Mouse (Mus musculus) neural tube, embryonic 12.5 days (tissue): ENCODE measurements at regions not wholly inside any gene's neighbourhood (a gene's known extent, or its start where the extent isn't known, plus 50 kb on each side); places are given as distances from the start of the nearest gene placed in this dataset.

Experiments used
- ATAC-seq: fragments of 200-750 bp; cut with Nextera tagmentation; 2 replicates; pipeline ENCODE4 v1.8.0; 2017; ENCODE audit warnings: low read depth, mild to moderate bottlenecking, moderate TSS enrichment, moderate library complexity; ENCODE audit not compliant: low FRiP score
- H3K27ac ChIP-seq: fragments of 300-500 bp; sonication (generic); 2 replicates; pipeline ENCODE4 v1.5.1; 2016
- H3K27me3 ChIP-seq: fragments of 300-500 bp; sonication (generic); replicated peaks from 2 replicates; pipeline ENCODE4 v1.6.1; 2016; ENCODE audit warnings: mild to moderate bottlenecking
- H3K36me3 ChIP-seq: fragments of 300-500 bp; sonication (generic); 2 replicates; pipeline ENCODE4 v1.6.1; 2016; ENCODE audit warnings: mild to moderate bottlenecking
- H3K4me1 ChIP-seq: fragments of 300-500 bp; sonication (generic); 2 replicates; pipeline ENCODE4 v1.6.1; 2016
- H3K4me2 ChIP-seq: fragments of 300-500 bp; sonication (generic); replicated peaks from 2 replicates; pipeline ENCODE4 v1.6.1; 2016; ENCODE audit warnings: mild to moderate bottlenecking
- H3K4me3 ChIP-seq: fragments of 300-500 bp; sonication (generic); 2 replicates; pipeline ENCODE4 v1.5.1; 2016
- H3K9ac ChIP-seq: fragments of 300-500 bp; sonication (generic); 2 replicates; pipeline ENCODE4 v1.6.1; 2016; ENCODE audit warnings: mild to moderate bottlenecking
- H3K9me3 ChIP-seq: fragments of 300-500 bp; sonication (generic); 2 replicates; pipeline ENCODE4 v1.6.1; 2016; ENCODE audit warnings: mild to moderate bottlenecking
- WGBS: fragments of 180-500 bp; shearing (Covaris S2); methylation state at CpG from one replicate; pipeline ENCODE4 v1.1.7; 2016; 5-methylcytosine and 5-hydroxymethylcytosine counted together

DNA sequence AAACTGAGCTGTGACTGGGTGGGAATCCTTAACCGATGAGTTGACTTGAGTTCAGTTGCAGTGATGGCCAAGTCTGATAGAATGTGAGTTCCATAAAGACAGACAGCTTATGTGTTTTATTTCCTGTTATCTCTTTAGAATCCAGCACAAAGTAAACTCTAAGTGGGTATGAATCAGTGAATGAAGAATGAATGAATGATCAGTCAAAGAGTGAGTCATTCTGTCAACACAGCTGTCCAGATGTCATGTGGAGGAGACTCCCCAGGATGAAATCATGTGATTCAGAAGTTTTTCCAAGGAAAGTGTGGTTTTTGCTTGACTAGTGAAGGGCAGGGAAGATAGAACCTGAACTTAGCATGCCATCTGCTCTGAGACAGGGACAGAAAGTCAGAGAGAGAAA lies 732.0 kb upstream of the A1bg start:
- H3K4me2 ChIP-seq = no peak overlapping the region
- WGBS = 95% methylated on average over 1 of the region's 1 CpGs
- H3K27me3 ChIP-seq = no peaks in the 10 kb centered on the region
- no peak overlapping the region for H3K9ac ChIP-seq
- ATAC-seq = no peak
- no peaks in the 10 kb centered on the region for H3K9me3 ChIP-seq
- no peak overlapping the region for H3K27ac ChIP-seq
- H3K4me3 ChIP-seq = no peak overlapping the region
- no peaks in the 10 kb centered on the region for H3K4me1 ChIP-seq
- no peaks in the 10 kb centered on the region for H3K36me3 ChIP-seq

DNA sequence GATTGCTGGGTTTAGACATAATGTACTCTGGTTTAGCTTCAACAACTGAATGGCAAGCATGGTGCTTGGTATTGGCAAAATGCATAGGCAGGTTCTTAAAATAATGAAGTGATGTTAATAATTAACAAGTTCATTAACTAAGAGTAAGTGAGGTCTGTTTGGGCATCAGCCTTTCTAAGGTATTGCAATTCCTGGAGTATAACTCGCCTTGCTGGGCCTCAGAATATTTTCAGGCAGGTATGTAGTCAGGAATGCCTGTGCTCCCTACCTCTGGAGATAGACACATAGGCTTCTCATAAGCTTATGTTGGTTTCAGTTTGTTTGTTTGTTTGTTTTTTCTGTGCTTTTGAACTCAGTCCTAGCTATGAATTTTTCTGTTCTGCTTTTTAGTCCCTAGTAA lies 731.0 kb upstream of the A1bg start:
- 78% methylated on average over 1 of the region's 1 CpGs for WGBS
- Histone ChIP-seq H3K27me3 (no peaks in the 10 kb centered on the region), H3K9ac (no peak overlapping the region), H3K4me2 (no peak overlapping the region), H3K9me3 (no peaks in the 10 kb centered on the region), H3K36me3 (no peaks in the 10 kb centered on the region), H3K4me3 (no peak overlapping the region), H3K4me1 (no peaks in the 10 kb centered on the region), H3K27ac (no peak overlapping the region)
- ATAC-seq = no peak

DNA sequence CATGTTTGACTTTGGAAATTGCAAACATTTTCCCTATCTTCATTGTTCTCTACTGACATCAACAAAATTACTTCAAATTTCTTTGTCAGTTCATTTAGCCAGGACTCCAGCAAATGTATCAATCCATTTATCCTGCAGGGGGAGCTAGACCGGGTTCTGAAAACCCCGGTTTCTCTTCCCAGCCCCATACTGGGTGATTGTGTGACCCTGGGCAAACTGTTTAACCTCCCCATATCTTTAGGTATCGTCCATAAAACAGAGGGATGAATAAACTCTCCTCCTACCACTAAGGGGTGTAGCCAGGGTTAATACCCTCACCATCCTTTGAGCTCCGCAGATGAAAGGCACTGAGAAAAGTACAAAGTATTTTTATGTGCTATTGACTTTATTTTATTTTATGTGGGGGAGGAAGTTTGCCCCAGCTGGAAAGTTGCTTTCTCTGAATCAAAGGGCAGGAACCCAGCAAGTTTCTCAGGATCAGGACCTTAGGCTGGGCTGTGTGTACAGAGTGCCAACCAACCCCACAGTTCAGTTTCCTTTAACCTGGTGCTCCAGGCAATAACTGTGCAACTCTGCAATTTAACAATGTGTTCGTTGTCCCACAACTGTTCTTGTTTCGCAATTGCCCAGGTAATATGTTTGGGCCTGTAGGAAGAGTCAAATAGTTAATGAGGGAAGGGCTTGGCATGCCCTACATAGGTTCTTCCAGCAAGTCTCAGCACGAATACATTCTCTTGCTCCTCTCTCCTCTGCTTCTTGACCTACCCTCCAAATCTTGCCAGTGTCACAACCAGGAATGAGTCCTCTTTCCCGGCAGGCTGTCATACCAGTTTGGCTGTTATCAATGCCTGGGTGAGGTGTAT lies 696.1 kb upstream of the A1bg start:
- no peak overlapping the region for H3K9ac ChIP-seq
- ATAC-seq = no peak
- H3K9me3 ChIP-seq = no peaks in the 10 kb centered on the region
- 68% methylated on average over 8 of the region's 8 CpGs for WGBS
- H3K4me1 ChIP-seq = no peaks in the 10 kb centered on the region
- H3K4me2 ChIP-seq = no peak overlapping the region
- H3K4me3 ChIP-seq = no peak overlapping the region
- H3K36me3 ChIP-seq = no peaks in the 10 kb centered on the region
- no peak overlapping the region for H3K27ac ChIP-seq
- no peaks in the 10 kb centered on the region for H3K27me3 ChIP-seq

DNA sequence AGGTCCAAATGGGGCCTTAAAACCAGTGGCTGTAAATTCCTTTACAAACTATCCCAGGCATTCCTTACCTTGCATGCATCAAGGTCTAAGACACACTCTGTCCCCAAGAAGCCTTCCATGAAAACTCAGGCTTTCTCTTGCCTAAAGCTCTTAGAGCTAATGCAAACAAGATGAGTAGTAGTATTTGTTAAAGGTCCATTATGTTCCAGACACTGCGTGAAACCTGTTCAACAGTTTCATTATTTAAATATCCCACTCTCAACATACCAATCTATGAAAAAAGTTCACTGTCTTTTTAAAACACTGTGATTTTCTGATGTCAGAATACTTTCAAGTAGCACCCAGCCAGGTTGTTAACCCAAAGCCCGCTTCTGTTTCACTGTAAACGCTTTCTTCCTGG lies 687.9 kb upstream of the A1bg start:
- Histone ChIP-seq H3K27me3 (no peaks in the 10 kb centered on the region), H3K36me3 (no peaks in the 10 kb centered on the region), H3K4me3 (no peak overlapping the region), H3K4me1 (no peaks in the 10 kb centered on the region), H3K4me2 (no peak overlapping the region), H3K9me3 (no peaks in the 10 kb centered on the region), H3K9ac (no peak overlapping the region), H3K27ac (no peak overlapping the region)
- 90% methylated on average over 3 of the region's 3 CpGs for WGBS
- ATAC-seq = no peak

DNA sequence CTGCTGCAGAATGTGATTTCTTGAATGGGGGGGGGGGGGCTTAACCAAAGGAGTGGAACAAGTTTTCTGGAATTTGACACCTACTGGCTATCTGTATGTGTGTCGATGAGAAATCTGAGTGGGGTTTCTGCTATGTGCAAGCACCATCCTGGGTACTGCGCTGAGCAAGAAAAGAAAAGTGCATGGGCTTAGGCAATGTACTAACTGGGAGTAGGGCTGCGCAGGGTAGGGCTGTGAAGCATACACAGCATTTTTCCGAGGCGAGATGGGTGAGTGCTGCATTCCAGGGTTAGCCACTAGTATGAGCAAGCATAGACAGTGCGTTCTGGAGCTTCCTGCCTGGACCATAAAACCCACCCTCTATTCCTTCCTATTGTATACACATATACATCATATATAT lies 686.8 kb upstream of the A1bg start:
- no peak for ATAC-seq
- no peak overlapping the region for H3K9ac ChIP-seq
- H3K27ac ChIP-seq = no peak overlapping the region
- no peak overlapping the region for H3K4me2 ChIP-seq
- no peak overlapping the region for H3K4me3 ChIP-seq
- no peaks in the 10 kb centered on the region for H3K27me3 ChIP-seq
- H3K36me3 ChIP-seq = no peaks in the 10 kb centered on the region
- WGBS = 83% methylated on average over 6 of the region's 6 CpGs
- H3K9me3 ChIP-seq = no peaks in the 10 kb centered on the region
- no peaks in the 10 kb centered on the region for H3K4me1 ChIP-seq

DNA sequence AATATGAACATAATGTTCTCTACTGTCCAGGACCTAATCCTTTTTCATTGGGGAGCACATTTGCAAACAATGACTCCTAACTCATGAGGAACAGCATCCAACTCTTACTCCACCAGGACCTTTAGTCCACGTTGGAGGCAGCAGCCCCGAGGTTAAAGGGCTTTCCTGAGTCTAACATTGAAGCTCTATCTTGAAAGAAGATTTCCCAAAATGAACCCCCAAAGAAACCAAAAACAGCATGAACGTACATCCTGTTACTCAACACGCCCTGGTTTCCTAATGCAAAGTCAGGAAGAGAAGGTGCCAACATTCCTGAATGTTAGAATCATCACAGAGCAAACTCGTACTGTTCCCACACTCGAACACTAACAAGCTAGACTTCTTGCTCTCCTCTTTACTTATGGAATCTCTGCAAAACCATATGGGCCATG lies 685.5 kb upstream of the A1bg start:
- Histone ChIP-seq H3K9ac (no peak overlapping the region), H3K36me3 (no peaks in the 10 kb centered on the region), H3K4me3 (no peak overlapping the region), H3K4me1 (no peaks in the 10 kb centered on the region), H3K27ac (no peak overlapping the region), H3K9me3 (no peaks in the 10 kb centered on the region), H3K4me2 (no peak overlapping the region), H3K27me3 (no peaks in the 10 kb centered on the region)
- 89% methylated on average over 6 of the region's 6 CpGs for WGBS
- ATAC-seq = no peak

DNA sequence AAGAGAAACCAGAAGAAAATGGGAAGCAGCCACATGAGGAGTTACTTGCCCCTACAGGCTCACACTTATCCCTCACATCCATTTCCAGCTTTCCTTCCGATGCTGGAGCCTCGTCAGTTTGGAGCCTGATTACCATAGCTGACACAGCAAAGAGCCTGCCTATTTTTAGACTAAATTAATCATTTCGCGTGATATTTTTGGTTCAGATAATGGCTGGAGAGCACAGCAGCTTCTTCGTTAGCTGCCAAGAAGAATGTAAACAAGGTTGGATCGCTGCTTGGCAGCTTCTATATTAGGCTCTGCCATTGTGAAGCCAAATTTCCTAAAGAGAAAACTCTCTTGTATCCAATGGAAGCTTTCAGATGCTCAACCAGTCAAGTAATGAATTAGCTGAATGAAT lies 676.9 kb upstream of the A1bg start:
- ATAC-seq = no peak
- no peaks in the 10 kb centered on the region for H3K36me3 ChIP-seq
- H3K27ac ChIP-seq = no peak overlapping the region
- no peak overlapping the region for H3K9ac ChIP-seq
- H3K9me3 ChIP-seq = no peaks in the 10 kb centered on the region
- WGBS = 88% methylated on average over 6 of the region's 6 CpGs
- no peak overlapping the region for H3K4me3 ChIP-seq
- no peaks in the 10 kb centered on the region for H3K4me1 ChIP-seq
- H3K27me3 ChIP-seq = no peaks in the 10 kb centered on the region
- H3K4me2 ChIP-seq = no peak overlapping the region

DNA sequence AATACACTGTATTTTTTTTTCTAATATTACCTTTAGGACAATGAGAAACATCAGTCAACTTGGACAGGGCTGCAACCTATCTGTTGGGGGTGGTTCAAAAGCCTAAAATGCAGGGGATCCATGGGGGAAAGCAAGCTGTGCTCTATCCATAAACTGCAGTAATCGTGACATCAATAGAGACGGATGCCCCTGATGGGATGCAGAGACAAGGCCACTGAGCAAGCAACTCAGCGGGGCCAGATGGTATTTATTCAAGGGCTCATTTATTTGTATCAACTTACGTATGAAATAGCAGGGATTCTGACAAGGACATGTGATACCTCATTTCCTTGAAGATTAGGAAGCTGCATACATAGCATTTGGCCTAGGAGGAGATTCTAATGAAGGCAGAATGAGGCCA lies 673.5 kb upstream of the A1bg start:
- Histone ChIP-seq H3K36me3 (no peaks in the 10 kb centered on the region), H3K27me3 (no peaks in the 10 kb centered on the region), H3K9ac (no peak overlapping the region), H3K27ac (no peak overlapping the region), H3K4me3 (no peak overlapping the region), H3K9me3 (no peaks in the 10 kb centered on the region), H3K4me2 (no peak overlapping the region), H3K4me1 (no peaks in the 10 kb centered on the region)
- 34% methylated on average over 4 of the region's 4 CpGs for WGBS
- ATAC-seq = peak; percentile 61; the same call in 1 of the 2 replicates

DNA sequence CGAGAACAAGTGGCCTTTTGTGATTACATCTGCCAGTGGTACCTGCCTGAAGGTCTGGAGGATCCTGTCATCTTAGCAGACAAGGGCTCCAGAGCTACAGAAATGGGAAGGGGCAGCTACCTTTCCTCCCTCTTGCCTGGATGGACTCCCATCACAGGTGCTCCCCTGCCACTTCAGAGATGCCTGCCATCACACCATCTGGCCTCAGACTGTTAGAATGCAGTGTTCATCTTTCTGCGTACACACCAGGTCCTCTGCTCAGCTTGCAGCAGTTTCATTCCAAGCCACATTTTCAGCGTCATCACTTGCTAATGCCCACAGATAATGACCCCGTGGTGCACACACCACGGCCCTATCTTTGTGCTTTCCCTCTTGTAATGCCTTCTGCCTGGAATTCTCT lies 666.1 kb upstream of the A1bg start:
- 86% methylated on average over 5 of the region's 5 CpGs for WGBS
- H3K36me3 ChIP-seq = no peaks in the 10 kb centered on the region
- no peak for ATAC-seq
- H3K4me1 ChIP-seq = no peaks in the 10 kb centered on the region
- H3K9ac ChIP-seq = no peak overlapping the region
- no peak overlapping the region for H3K4me2 ChIP-seq
- H3K27me3 ChIP-seq = no peaks in the 10 kb centered on the region
- no peak overlapping the region for H3K27ac ChIP-seq
- H3K9me3 ChIP-seq = no peaks in the 10 kb centered on the region
- H3K4me3 ChIP-seq = no peak overlapping the region

DNA sequence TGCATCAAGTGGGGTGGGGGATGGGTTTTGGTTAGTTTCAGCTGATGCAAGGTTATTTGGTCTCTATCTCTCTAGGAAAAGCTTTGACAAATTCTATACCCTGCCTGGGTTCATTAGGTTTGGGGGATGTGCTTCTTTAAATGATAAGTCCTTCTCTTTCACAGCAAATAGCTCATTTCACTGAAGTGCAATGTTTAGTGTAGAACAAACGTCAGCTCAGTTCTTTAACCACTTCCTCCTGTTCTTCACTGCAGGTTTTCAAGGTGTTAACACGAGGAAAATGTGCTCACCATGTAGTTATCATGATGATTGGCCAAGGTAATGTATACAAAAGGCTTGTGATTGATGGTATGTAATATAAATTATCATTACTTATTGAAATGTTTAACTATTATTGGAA lies 659.5 kb upstream of the A1bg start:
- Histone ChIP-seq H3K27me3 (no peaks in the 10 kb centered on the region), H3K9me3 (no peaks in the 10 kb centered on the region), H3K9ac (no peak overlapping the region), H3K4me2 (no peak overlapping the region), H3K4me1 (no peaks in the 10 kb centered on the region), H3K36me3 (no peaks in the 10 kb centered on the region), H3K27ac (no peak overlapping the region), H3K4me3 (no peak overlapping the region)
- WGBS = 69% methylated on average over 2 of the region's 2 CpGs
- ATAC-seq = no peak

DNA sequence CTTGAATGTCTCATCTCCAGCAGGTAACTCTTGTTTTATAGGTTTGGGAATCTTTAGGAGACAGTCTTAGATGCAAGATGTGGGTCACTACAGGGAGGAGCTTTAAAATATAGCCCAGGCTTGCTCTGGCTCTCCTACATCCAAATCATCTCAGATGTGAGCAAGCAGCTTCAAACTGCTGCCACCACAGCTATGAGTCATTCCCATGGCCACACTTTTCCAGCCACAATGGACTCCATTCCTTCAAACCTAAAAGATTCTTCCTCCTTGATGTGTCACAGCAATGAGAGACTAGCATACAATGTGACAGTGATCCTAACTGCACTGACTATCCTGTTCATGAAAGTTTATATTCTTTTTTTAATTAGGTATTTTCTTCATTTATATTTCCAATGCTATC lies 640.5 kb upstream of the A1bg start:
- Histone ChIP-seq H3K4me1 (no peaks in the 10 kb centered on the region), H3K9me3 (no peaks in the 10 kb centered on the region), H3K9ac (no peak overlapping the region), H3K4me3 (no peak overlapping the region), H3K27me3 (no peaks in the 10 kb centered on the region), H3K36me3 (no peaks in the 10 kb centered on the region), H3K4me2 (no peak overlapping the region), H3K27ac (no peak overlapping the region)
- ATAC-seq = no peak

DNA sequence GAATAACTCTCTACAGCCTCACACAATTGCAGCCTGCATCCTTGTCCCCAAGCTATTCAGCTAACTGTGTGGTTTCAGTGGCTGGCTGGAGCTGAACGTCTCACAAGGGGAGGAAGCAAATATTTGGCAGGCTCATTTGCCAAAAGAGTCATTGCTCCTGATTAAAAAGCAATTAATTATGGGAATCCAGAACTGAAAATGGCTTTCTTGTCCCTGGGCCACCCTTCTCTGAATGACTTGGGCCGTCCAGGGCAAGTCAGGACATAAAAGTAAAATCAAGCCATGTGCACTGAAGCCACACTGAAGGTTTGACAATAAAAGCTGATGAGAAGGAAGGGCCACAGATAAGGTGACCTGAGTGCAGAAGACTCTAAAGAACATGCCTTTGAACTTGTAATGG lies 639.4 kb upstream of the A1bg start:
- Histone ChIP-seq H3K9me3 (no peaks in the 10 kb centered on the region), H3K4me2 (no peak overlapping the region), H3K4me1 (no peaks in the 10 kb centered on the region), H3K4me3 (no peak overlapping the region), H3K27me3 (no peaks in the 10 kb centered on the region), H3K36me3 (no peaks in the 10 kb centered on the region), H3K27ac (no peak overlapping the region), H3K9ac (no peak overlapping the region)
- no peak for ATAC-seq
- WGBS = 18% methylated on average over 2 of the region's 2 CpGs

DNA sequence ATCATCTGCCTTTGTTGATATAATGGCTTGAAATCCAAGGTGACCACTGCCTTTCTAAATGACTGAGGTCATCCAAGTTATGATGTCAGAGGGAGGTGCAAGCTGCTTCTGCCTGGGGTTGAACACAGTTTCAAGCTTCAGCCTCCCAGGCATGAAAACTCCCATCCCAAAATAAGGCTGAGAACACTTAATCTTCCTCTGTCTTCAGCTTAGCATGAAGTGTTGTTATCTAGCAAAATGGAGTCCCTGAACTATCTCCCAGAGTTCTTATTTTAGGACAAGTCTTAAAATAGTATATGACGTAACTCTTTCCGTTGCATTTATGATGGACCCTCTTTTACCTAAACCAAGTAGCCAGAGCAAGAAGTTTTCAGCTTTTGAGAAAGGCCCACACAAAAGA lies 631.1 kb upstream of the A1bg start:
- H3K9me3 ChIP-seq = no peaks in the 10 kb centered on the region
- no peak overlapping the region for H3K4me3 ChIP-seq
- H3K4me2 ChIP-seq = no peak overlapping the region
- H3K9ac ChIP-seq = no peak overlapping the region
- WGBS = 88% methylated on average over 2 of the region's 2 CpGs
- no peaks in the 10 kb centered on the region for H3K27me3 ChIP-seq
- no peaks in the 10 kb centered on the region for H3K4me1 ChIP-seq
- no peaks in the 10 kb centered on the region for H3K36me3 ChIP-seq
- no peak for ATAC-seq
- no peak overlapping the region for H3K27ac ChIP-seq
